Mouse (Mus musculus) myocyte (in vitro differentiated cells): ENCODE results near the gene Gpm6b.

Experiments
- CEBPB ChIP-seq: IDR thresholded peaks from 2 replicates; pipeline ENCODE4 v1.6.1; 2011; ENCODE audit warnings: mild to moderate bottlenecking, moderate library complexity; ENCODE audit not compliant: poor library complexity, insufficient read depth, severe bottlenecking
- E2F4 ChIP-seq: IDR thresholded peaks from one replicate; pipeline ENCODE4 v1.6.1; 2011; ENCODE audit warnings: mild to moderate bottlenecking, control low read depth, moderate library complexity; ENCODE audit not compliant: insufficient read depth
- MAX ChIP-seq: IDR thresholded peaks from one replicate; pipeline ENCODE4 v1.6.1; 2011; ENCODE audit warnings: low read depth, mild to moderate bottlenecking, control low read depth
- MYOG ChIP-seq, 3 experiments: IDR thresholded peaks; one replicate each; pipeline ENCODE4 v1.6.1; 2011; ENCODE audit warnings: control low read depth in 2 of 3, low read depth in 2 of 3, mild to moderate bottlenecking in 2 of 3; ENCODE audit not compliant: insufficient read length in 2 of 3, control insufficient read depth in 1 of 3, insufficient read depth in 1 of 3
- POLR2A ChIP-seq: IDR thresholded peaks from one replicate; pipeline ENCODE4 v1.6.1; 2011; ENCODE audit warnings: low read depth, mild to moderate bottlenecking, control low read depth, moderate library complexity; ENCODE audit not compliant: insufficient read length
- POLR2AphosphoS2 ChIP-seq: IDR thresholded peaks from one replicate; pipeline ENCODE4 v1.6.1; 2011; ENCODE audit warnings: low read depth, control low read depth; ENCODE audit not compliant: insufficient read length

DNA sequence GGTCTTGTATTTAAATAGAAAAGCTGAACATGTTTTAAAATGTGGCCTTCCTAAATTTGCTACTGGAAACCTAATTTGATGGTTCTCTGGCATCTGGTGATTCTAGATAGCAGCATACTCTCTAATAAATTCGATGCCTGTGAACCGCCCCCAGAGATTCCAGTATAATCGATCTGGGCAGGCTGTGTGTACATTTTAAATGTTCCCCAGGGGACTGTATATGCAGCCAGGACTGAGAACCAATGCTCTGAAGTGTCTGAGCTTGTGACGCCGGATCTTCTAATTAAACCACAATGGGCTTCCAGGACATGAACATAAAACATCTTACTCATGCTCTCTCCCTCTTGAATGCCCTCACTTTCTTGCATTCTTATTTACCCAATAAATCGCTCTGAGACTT lies 22.5 kb upstream of the Gpm6b start:
- TF ChIP-seq POLR2A (no peak), MAX (no peak), MYOG (IDR thresholded peaks at IDR 0.05; ENCODE audit: control insufficient read depth in 1 of 3, insufficient read depth in 1 of 3, insufficient read length in 2 of 3, low read depth in 2 of 3) (no peak), E2F4 (no peak), CEBPB (no peak), POLR2AphosphoS2 (no peak)
